Mouse (Mus musculus) neutrophil, adult 5-6 weeks (primary cell): ENCODE measurements around the gene Cst8. TPM values are rescaled to one million over a fixed set of nuclear protein-coding genes. Genes with fewer than 3 reads are reported as not detected.

Experiments used
- total RNA-seq: library from RNA; stranded (forward); fragments of 200-1000 nt; gene quantifications from 2 replicates; pipeline ENCODE4 v1.2.3, GENCODE M21; 2017

The Cst8 gene
- total RNA-seq, 1 experiment from 2014 or later, result not detected

Other genes with a start within 250 kb of the Cst8 start
- 15.1 and 22.9 TPM in 2 replicates for gene Nxt1, start 126.2 kb upstream of the Cst8 start, total RNA-seq
- 14.7 and 18.4 TPM in 2 replicates for gene Gzf1, start 117.8 kb upstream of the Cst8 start, total RNA-seq
- gene Napb, start 66.3 kb upstream of the Cst8 start, total RNA-seq, result 0.12 and 0.25 TPM in 2 replicates
- gene Cstl1, start 48.4 kb upstream of the Cst8 start, total RNA-seq, result not detected in 2 replicates
- gene Cst11, start 27.3 kb upstream of the Cst8 start, total RNA-seq, result not detected in 2 replicates
- not detected in 2 replicates for gene 8030411F24Rik, start 16.8 kb upstream of the Cst8 start, total RNA-seq
- not detected in 2 replicates for gene Cst12, start 9.4 kb upstream of the Cst8 start, total RNA-seq
- not detected in 2 replicates for gene Cst13, start 21.3 kb downstream of the Cst8 start, total RNA-seq
- gene Cst9, start 36.4 kb downstream of the Cst8 start, total RNA-seq, result not detected in 2 replicates
- not detected in 2 replicates for gene 9230104L09Rik, start 66.3 kb downstream of the Cst8 start, total RNA-seq
- 355 and 365 TPM in 2 replicates for gene Cst3, start 76.9 kb downstream of the Cst8 start, total RNA-seq
- not detected in 2 replicates for gene Gm1330, start 204.5 kb downstream of the Cst8 start, total RNA-seq
- not detected in 2 replicates for gene Gm10750, start 218.5 kb downstream of the Cst8 start, total RNA-seq